Mouse (Mus musculus) forebrain, embryonic 10.5 days (tissue): ENCODE results near the gene Rhox12. TPM values are rescaled to one million over a fixed set of nuclear protein-coding genes. Genes with fewer than 3 reads are reported as not detected.

Source experiments
- DNase-seq: peaks from one replicate; pipeline ENCODE4 v3.0.0-alpha.2; 2017; ENCODE audit warnings: low spot score; ENCODE audit errors: extremely low spot score
- H3K27ac ChIP-seq: fragments of 300-500 bp; sonication (generic); 2 replicates; pipeline ENCODE4 v1.5.1; 2016; ENCODE audit warnings: mild to moderate bottlenecking
- H3K27me3 ChIP-seq: fragments of 300-500 bp; sonication (generic); 2 replicates; pipeline ENCODE4 v1.6.1; 2016; ENCODE audit warnings: mild to moderate bottlenecking; ENCODE audit not compliant: poor library complexity, severe bottlenecking
- H3K36me3 ChIP-seq: fragments of 300-500 bp; sonication (generic); replicated peaks from 2 replicates; pipeline ENCODE4 v1.6.1; 2016; ENCODE audit warnings: mild to moderate bottlenecking, moderate library complexity
- H3K4me1 ChIP-seq: fragments of 300-500 bp; sonication (generic); 2 replicates; pipeline ENCODE4 v1.6.1; 2016
- H3K4me3 ChIP-seq: fragments of 300-500 bp; sonication (generic); 2 replicates; pipeline ENCODE4 v1.5.1; 2016; ENCODE audit warnings: mild to moderate bottlenecking, moderate library complexity
- H3K9me3 ChIP-seq: fragments of 300-500 bp; sonication (generic); 2 replicates; pipeline ENCODE4 v1.6.1; 2016; ENCODE audit warnings: mild to moderate bottlenecking, moderate library complexity
- WGBS: fragments of 180-500 bp; shearing (Covaris S2); methylation state at CpG from one replicate; pipeline ENCODE4 v1.1.7; 2016; 5-methylcytosine and 5-hydroxymethylcytosine counted together
- polyA plus RNA-seq: library from polyadenylated mRNA; unstranded; fragments of >200 nt; fragmentation: Nextera tagmentation; extraction: Ambion mirVana; gene quantifications from 2 replicates; pipeline ENCODE4 v1.2.1, GENCODE M21; 2016

Gene Rhox12
- not detected in 2 replicates for polyA plus RNA-seq

DNA sequence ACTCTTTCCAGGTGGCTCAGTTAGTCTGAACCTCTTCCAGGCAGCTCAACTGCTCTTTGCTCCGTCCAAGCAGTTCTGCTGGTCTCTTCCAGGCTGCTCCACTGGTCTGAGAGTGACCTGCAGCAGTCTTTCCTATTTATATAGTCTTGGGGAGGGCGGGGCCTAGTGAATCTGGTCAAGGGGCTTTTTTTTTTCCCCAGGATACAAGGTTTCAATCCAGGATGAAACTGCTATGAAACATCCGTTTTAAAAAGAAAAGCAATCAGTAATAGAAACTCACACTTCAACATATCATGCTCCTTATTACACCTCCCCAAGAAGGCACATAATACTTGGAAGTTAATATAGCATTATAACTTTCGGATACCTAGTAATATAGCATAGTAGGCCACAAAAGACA is at the start of gene Rhox12:
Rhox12 (minus strand) TSS at position 101 of the 400 bp plus-strand sequence.
- H3K27ac ChIP-seq: no peak within 1 kb of the TSS
- WGBS: 69% methylated on average over 4 of the region's 4 CpGs
- no peaks in the 10 kb centered on the region for H3K36me3 ChIP-seq
- H3K9me3 ChIP-seq: no peaks in the 10 kb centered on the region
- H3K4me1 ChIP-seq: no peaks in the 10 kb centered on the region
- H3K27me3 ChIP-seq: no peaks in the 10 kb centered on the region
- no peak within 1 kb of the TSS for H3K4me3 ChIP-seq
- no peak for DNase-seq

DNA sequence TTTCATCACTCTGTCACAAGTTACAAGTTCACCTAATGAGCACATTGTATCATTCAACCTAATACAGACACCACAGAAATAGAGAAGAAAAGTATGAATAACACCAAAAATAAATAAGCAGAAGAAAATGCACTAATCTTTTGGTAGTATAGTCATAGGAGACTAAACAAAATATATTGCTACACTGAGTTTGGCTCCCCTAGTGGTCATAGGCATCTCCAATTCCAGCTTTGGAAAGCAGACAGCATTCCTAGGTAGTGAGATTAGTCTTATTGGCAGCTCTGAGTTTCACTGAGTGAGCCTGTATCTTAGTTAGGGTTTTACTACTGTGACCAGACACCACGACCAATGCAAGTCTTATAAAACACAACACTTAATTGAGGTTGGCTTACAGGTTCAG is 48.4 kb upstream of the Rhox12 start:
- H3K9me3 ChIP-seq: no peaks in the 10 kb centered on the region
- 79% methylated on average over 1 of the region's 1 CpGs for WGBS

DNA sequence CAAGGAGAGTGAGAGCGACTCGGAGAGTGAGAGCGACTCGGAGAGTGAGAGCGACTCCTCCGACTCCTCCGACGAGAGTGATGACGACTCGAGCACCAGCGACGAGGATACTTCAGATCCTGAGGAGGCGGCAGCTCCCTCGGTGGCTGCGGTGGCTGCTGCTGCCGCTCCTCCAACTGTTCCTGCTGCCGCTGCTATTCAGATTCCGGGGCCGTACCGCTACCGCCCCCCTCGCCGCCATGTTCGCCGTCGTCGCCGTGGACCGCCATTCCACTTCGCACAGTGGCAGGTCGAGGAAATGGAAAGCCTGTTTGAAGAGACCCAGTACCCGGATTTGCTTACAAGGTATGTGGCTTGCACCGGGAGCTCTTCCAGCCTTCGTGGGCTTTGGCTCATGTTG is 10.8 kb upstream of the Rhox12 start:
- no peak for DNase-seq
- no peak overlapping the region for H3K4me3 ChIP-seq
- WGBS: 90% methylated on average over 34 of the region's 34 CpGs
- H3K4me1 ChIP-seq: no peaks in the 10 kb centered on the region
- H3K27me3 ChIP-seq: no peaks in the 10 kb centered on the region
- no peak overlapping the region for H3K27ac ChIP-seq
- no peaks in the 10 kb centered on the region for H3K36me3 ChIP-seq
- H3K9me3 ChIP-seq: peaks cover 15% of the 10 kb centered on the region; the same call in 1 of the 2 replicates

More for the DNA sequence above, 48.4 kb upstream of the Rhox12 start:
- Histone ChIP-seq H3K27ac (no peak overlapping the region), H3K27me3 (no peaks in the 10 kb centered on the region), H3K4me1 (no peaks in the 10 kb centered on the region), H3K36me3 (no peaks in the 10 kb centered on the region), H3K4me3 (no peak overlapping the region)
- DNase-seq: no peak

DNA sequence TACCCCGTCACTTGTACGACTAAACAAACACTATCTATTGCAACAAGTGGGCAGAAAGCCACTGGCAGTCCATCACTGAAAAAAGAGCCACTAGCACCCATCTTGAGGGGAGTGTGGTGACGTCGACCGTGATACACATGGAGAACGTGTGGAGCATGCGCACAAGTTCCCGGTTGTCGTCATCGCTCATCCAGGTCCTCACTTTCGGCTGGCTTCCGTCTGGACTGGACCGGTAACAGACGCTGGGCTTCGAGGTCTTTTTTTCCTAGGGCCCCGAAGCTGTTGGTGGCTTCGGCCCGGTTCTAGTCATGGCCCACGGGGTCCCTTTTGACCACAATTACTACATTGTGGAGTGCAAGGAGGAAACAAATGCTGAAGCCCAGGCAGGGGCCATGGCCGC is 10.3 kb upstream of the Rhox12 start, which contains the start of gene Rhox13:
Rhox13 (plus strand) TSS at position 238 of the 400 bp plus-strand sequence.
- peaks cover 15% of the 10 kb centered on the region; the same call in 1 of the 2 replicates for H3K9me3 ChIP-seq
- no peak within 1 kb of the TSS for H3K4me3 ChIP-seq
- no peak for DNase-seq
- H3K36me3 ChIP-seq: no peaks in the 10 kb centered on the region
- H3K27ac ChIP-seq: no peak within 1 kb of the TSS
- H3K4me1 ChIP-seq: no peaks in the 10 kb centered on the region
- no peaks in the 10 kb centered on the region for H3K27me3 ChIP-seq
- WGBS: 96% methylated on average over 20 of the region's 20 CpGs

DNA sequence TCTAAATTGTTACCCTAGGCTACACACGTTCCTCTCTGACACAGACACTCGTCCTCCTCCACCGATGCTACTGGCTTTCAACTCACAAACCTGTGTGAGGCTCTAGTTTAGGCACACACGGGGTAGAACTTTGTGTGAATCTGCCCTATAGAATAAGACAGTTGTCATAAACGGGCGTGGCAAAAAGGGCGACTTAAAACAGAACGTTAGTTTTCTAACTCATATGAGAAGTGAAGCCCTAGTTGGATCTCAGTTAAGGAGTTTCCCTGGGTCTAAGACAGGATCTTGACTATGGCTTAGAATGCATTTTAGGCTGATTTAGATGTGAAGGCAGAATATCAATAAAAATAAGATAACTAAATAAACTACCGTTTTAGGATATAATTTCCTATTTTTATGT is 25.7 kb downstream of the Rhox12 start, which contains the start of gene Rhox11:
Rhox11 (minus strand) TSS at position 101 of the 400 bp plus-strand sequence.
- 95% methylated on average over 9 of the region's 9 CpGs for WGBS
- Histone ChIP-seq H3K9me3 (no peaks in the 10 kb centered on the region), H3K4me3 (no peak within 1 kb of the TSS), H3K36me3 (no peaks in the 10 kb centered on the region), H3K4me1 (no peaks in the 10 kb centered on the region), H3K27ac (no peak within 1 kb of the TSS), H3K27me3 (no peaks in the 10 kb centered on the region)
- DNase-seq: no peak

DNA sequence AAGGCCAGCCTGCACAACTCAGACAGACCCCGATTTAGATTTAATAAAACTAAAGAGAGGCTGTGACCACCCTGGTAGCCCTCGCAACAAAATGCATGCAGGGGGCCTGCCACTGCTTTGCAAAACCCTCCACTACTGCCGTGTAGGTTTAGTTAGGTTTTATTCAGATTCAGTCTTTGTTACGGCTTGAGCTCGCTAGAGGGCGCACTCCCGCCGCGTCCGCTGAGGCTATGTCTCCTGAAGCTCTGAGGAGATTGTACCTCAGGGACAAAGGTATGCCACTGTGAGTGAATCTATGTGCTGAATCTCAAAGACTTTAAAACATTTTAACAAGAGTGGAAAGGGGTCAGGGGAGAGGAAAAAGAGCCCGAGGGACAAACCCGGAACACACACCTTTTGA is 26.5 kb downstream of the Rhox12 start:
- H3K36me3 ChIP-seq: no peaks in the 10 kb centered on the region
- no peaks in the 10 kb centered on the region for H3K9me3 ChIP-seq
- no peaks in the 10 kb centered on the region for H3K27me3 ChIP-seq
- H3K27ac ChIP-seq: no peak overlapping the region
- DNase-seq: peak; percentile 18
- WGBS: 17% methylated on average over 12 of the region's 12 CpGs
- no peaks in the 10 kb centered on the region for H3K4me1 ChIP-seq
- no peak overlapping the region for H3K4me3 ChIP-seq

DNA sequence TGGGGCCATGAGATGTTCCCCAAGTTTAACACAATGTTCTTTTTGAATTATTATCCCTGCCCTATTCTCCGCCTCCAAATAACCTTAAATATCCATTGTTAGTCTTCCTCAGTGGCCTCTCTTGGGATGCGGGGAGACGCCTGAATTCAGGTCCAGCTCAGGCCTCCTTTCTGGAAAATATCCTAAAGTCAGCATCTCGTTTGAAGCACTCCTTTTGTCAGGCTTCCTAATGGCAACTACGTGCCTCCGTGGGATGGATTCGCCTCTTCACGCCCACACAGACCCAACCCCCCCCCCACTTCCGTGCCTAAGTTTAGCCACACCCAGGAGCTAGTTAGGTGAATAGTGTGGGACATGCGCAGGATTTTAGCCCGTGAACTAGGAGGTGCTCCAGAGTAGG is 44.5 kb downstream of the Rhox12 start, which contains the start of gene Rhox10:
Rhox10 (plus strand) TSS at position 301 of the 400 bp plus-strand sequence.
- H3K4me3 ChIP-seq: no peak within 1 kb of the TSS
- WGBS: 90% methylated on average over 11 of the region's 11 CpGs
- H3K27me3 ChIP-seq: no peaks in the 10 kb centered on the region
- DNase-seq: no peak
- H3K36me3 ChIP-seq: no peaks in the 10 kb centered on the region
- H3K27ac ChIP-seq: no peak within 1 kb of the TSS
- H3K4me1 ChIP-seq: no peaks in the 10 kb centered on the region
- no peaks in the 10 kb centered on the region for H3K9me3 ChIP-seq

DNA sequence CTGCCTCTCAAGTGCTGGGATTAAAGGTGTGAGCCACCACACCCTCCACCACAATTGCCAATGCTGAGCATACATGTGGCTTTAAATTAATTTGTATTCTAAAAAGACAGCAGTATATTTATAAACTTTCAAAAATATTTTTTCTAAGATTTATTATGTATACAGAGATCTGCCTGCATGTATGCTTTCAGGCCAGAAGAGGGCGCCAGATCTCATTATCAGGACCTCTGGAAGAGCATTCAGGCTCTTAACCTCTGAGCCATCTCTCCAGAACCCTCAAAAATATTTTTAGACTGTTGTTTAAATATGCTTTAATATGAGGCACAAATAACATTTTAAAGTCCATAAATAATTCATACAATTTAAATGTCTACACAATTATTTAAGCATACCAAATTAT is 49.2 kb downstream of the Rhox12 start:
- Histone ChIP-seq H3K9me3 (no peaks in the 10 kb centered on the region), H3K36me3 (no peaks in the 10 kb centered on the region), H3K27me3 (no peaks in the 10 kb centered on the region), H3K4me3 (no peak overlapping the region), H3K4me1 (no peaks in the 10 kb centered on the region), H3K27ac (no peak overlapping the region)
- 0% methylated on average over 1 of the region's 1 CpGs for WGBS
- no peak for DNase-seq

Other genes with a start within 250 kb of the Rhox12 start
- not detected in 2 replicates for gene Rhox8, start 232.0 kb downstream of the Rhox12 start, polyA plus RNA-seq
- gene Rhox7b, start 213.7 kb downstream of the Rhox12 start, polyA plus RNA-seq: not detected in 2 replicates
- not detected in 2 replicates for gene Rhox9, start 209.1 kb downstream of the Rhox12 start, polyA plus RNA-seq
- gene Btg1-ps1, start 92.1 kb downstream of the Rhox12 start, polyA plus RNA-seq: not detected in 2 replicates
- not detected in 2 replicates for gene Btg1-ps2, start 67.8 kb downstream of the Rhox12 start, polyA plus RNA-seq
- gene Rhox10, start 44.4 kb downstream of the Rhox12 start, polyA plus RNA-seq: not detected in 2 replicates
- not detected in 2 replicates for gene Rhox11, start 25.8 kb downstream of the Rhox12 start, polyA plus RNA-seq
- not detected in 2 replicates for gene Rhox13, start 10.3 kb upstream of the Rhox12 start, polyA plus RNA-seq
- gene Zbtb33, start 78.9 kb upstream of the Rhox12 start, polyA plus RNA-seq: 3.7 and 3.8 TPM in 2 replicates
- 12.7 and 14.6 TPM in 2 replicates for gene Tmem255a, start 141.5 kb upstream of the Rhox12 start, polyA plus RNA-seq
- gene Atp1b4, start 205.3 kb upstream of the Rhox12 start, polyA plus RNA-seq: not detected in 2 replicates